Mouse (Mus musculus): ENCODE results near the gene Hoxa3. TPM values are rescaled to one million over a fixed set of nuclear protein-coding genes. Genes with fewer than 3 reads are reported as not detected.

Hoxa3 gene
- polyA plus RNA-seq, 1 experiment from 2014 or later = not detected

GRCm38 (mm10) chr6:52182793-52183192 lies 30.3 kb downstream of the Hoxa3 start:
- no peak for ATAC-seq
- Histone ChIP-seq H3K4me1 (replicated peaks; ENCODE audit: control insufficient read depth, insufficient read depth, low read length) (no peaks in the 10 kb centered on the region), H3K27ac (ENCODE audit: low read length) (no peak overlapping the region), H3K4me3 (replicated peaks; ENCODE audit: low read length) (no peak overlapping the region), H3K36me3 (ENCODE audit: control insufficient read depth, insufficient read depth) (no peaks in the 10 kb centered on the region), H3K4me2 (ENCODE audit: low read length) (no peak overlapping the region), H3K9ac (replicated peaks; ENCODE audit: low read depth, low read length) (no peak overlapping the region), H3K9me3 (ENCODE audit: control insufficient read depth, low read length) (no peaks in the 10 kb centered on the region; the same call in 1 of the 2 replicates), H3K27me3 (replicated peaks; ENCODE audit: control insufficient read depth, insufficient read depth, low read length) (peaks cover 95% of the 10 kb centered on the region)
- WGBS = 0% methylated on average over 1 of the region's 1 CpGs

DNA sequence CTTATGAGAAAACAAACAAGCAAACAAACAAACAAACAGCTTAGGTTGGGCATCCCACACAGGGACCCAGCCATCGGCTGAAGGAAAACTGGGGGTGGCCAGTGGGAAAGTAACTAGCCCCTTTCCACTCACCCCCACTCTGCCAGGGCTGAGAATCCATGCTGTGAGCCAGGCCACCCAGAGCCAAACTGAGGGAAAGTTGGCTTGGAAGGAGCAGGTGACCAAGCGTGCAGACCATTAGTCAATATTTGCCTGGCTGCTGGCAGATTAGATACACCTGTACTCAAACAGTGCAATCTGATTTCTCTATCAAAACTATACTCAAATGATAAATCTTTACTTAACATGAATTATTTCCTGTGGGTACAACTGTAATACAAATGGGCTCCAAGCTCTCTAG lies 31.1 kb downstream of the Hoxa3 start:
- Histone ChIP-seq H3K27me3 (replicated peaks; ENCODE audit: control insufficient read depth, insufficient read depth, low read length) (peaks cover 94% of the 10 kb centered on the region), H3K27ac (ENCODE audit: low read length) (no peak overlapping the region), H3K9me3 (ENCODE audit: control insufficient read depth, low read length) (no peaks in the 10 kb centered on the region; the same call in 1 of the 2 replicates), H3K9ac (replicated peaks; ENCODE audit: low read depth, low read length) (no peak overlapping the region), H3K4me1 (replicated peaks; ENCODE audit: control insufficient read depth, insufficient read depth, low read length) (no peaks in the 10 kb centered on the region), H3K4me2 (ENCODE audit: low read length) (no peak overlapping the region), H3K36me3 (ENCODE audit: control insufficient read depth, insufficient read depth) (no peaks in the 10 kb centered on the region), H3K4me3 (replicated peaks; ENCODE audit: low read length) (no peak overlapping the region)
- ATAC-seq = no peak
- 10% methylated on average over 2 of the region's 2 CpGs for WGBS

- no peak overlapping the region for H3K4me3 ChIP-seq (replicated peaks; ENCODE audit: low read length)
- H3K9me3 ChIP-seq (ENCODE audit: control insufficient read depth, low read length) = no peaks in the 10 kb centered on the region
- 5% methylated on average over 3 of the region's 3 CpGs for WGBS
- H3K4me1 ChIP-seq (replicated peaks; ENCODE audit: control insufficient read depth, insufficient read depth, low read length) = no peaks in the 10 kb centered on the region
- no peak overlapping the region for H3K4me2 ChIP-seq (ENCODE audit: low read length)
- H3K27me3 ChIP-seq (replicated peaks; ENCODE audit: control insufficient read depth, insufficient read depth, low read length) = peaks cover 93% of the 10 kb centered on the region
- no peak overlapping the region for H3K9ac ChIP-seq (replicated peaks; ENCODE audit: low read depth, low read length)
- no peaks in the 10 kb centered on the region for H3K36me3 ChIP-seq (ENCODE audit: control insufficient read depth, insufficient read depth)
- no peak for ATAC-seq
- no peak overlapping the region for H3K27ac ChIP-seq (ENCODE audit: low read length)
Measured at GRCm38 (mm10) chr6:52180726-52181125, 32.4 kb downstream of the Hoxa3 start.

- no peaks in the 10 kb centered on the region for H3K9me3 ChIP-seq (ENCODE audit: control insufficient read depth, low read length)
- H3K27ac ChIP-seq (ENCODE audit: low read length) = no peak overlapping the region
- no peak overlapping the region for H3K4me2 ChIP-seq (ENCODE audit: low read length)
- H3K36me3 ChIP-seq (ENCODE audit: control insufficient read depth, insufficient read depth) = no peaks in the 10 kb centered on the region
- peaks cover 91% of the 10 kb centered on the region for H3K27me3 ChIP-seq (replicated peaks; ENCODE audit: control insufficient read depth, insufficient read depth, low read length)
- H3K4me1 ChIP-seq (replicated peaks; ENCODE audit: control insufficient read depth, insufficient read depth, low read length) = no peaks in the 10 kb centered on the region
- ATAC-seq = no peak
- H3K4me3 ChIP-seq (replicated peaks; ENCODE audit: low read length) = no peak overlapping the region
- 2% methylated on average over 11 of the region's 11 CpGs for WGBS
- H3K9ac ChIP-seq (replicated peaks; ENCODE audit: low read depth, low read length) = no peak overlapping the region
Measured at GRCm38 (mm10) chr6:52180213-52180710, 32.9 kb downstream of the Hoxa3 start.

DNA sequence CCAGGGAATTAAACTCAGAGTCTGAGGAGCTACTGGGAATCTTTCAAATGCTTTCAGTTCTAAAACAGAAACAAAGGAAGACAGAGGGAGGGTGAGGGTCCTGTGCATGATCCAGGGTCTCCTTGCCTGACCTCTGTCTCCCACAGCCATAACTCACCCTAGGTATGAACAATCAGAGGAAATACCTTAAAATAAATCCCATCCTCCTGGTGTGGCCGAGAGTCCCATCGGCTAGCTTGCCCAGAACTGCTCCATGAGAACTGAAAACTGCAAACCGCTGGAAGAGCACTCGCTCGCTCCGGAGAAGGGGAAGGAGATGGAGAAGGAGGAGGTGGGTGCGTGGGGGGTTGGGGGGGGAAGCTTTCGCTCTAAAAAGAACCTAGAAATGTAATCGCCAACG lies 33.4 kb downstream of the Hoxa3 start:
- no peaks in the 10 kb centered on the region for H3K4me1 ChIP-seq (replicated peaks; ENCODE audit: control insufficient read depth, insufficient read depth, low read length)
- H3K4me2 ChIP-seq (ENCODE audit: low read length) = no peak overlapping the region
- H3K27me3 ChIP-seq (replicated peaks; ENCODE audit: control insufficient read depth, insufficient read depth, low read length) = peaks cover 92% of the 10 kb centered on the region
- H3K4me3 ChIP-seq (replicated peaks; ENCODE audit: low read length) = no peak overlapping the region
- no peaks in the 10 kb centered on the region for H3K36me3 ChIP-seq (ENCODE audit: control insufficient read depth, insufficient read depth)
- H3K9me3 ChIP-seq (ENCODE audit: control insufficient read depth, low read length) = no peaks in the 10 kb centered on the region
- no peak overlapping the region for H3K27ac ChIP-seq (ENCODE audit: low read length)
- WGBS = 1% methylated on average over 10 of the region's 10 CpGs
- ATAC-seq = no peak
- H3K9ac ChIP-seq (replicated peaks; ENCODE audit: low read depth, low read length) = no peak overlapping the region

GRCm38 (mm10) chr6:52178918-52179665 lies 34.0 kb downstream of the Hoxa3 start:
- Histone ChIP-seq H3K27ac (ENCODE audit: low read length) (no peak overlapping the region), H3K4me1 (replicated peaks; ENCODE audit: control insufficient read depth, insufficient read depth, low read length) (no peaks in the 10 kb centered on the region), H3K4me2 (ENCODE audit: low read length) (no peak overlapping the region), H3K27me3 (replicated peaks; ENCODE audit: control insufficient read depth, insufficient read depth, low read length) (peaks cover 89% of the 10 kb centered on the region), H3K9me3 (ENCODE audit: control insufficient read depth, low read length) (no peaks in the 10 kb centered on the region), H3K4me3 (replicated peaks; ENCODE audit: low read length) (no peak overlapping the region), H3K9ac (replicated peaks; ENCODE audit: low read depth, low read length) (no peak overlapping the region), H3K36me3 (ENCODE audit: control insufficient read depth, insufficient read depth) (no peaks in the 10 kb centered on the region)
- under 1% methylated on average over 4 of the region's 4 CpGs for WGBS
- ATAC-seq = no peak

DNA sequence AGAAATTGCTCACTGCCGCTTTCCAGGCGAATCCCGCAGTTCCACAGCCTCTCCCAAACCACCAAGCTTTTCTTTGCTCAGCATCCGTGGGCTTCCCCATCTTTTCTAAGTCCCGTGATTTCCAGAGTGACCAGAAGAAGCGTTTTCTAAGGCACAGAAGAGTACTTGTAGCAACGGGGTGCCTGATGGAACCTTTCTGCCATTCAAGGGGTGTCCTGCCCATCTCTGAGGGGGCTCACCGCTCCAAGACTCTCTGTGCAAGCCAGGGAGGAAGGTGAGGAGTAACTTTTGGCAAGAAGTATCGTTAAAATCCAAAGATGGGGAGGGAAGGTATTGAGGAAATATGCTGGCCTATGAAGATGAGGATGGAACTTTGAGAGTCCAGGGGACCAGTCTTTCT lies 35.3 kb downstream of the Hoxa3 start:
- Histone ChIP-seq H3K4me1 (replicated peaks; ENCODE audit: control insufficient read depth, insufficient read depth, low read length) (no peaks in the 10 kb centered on the region), H3K36me3 (ENCODE audit: control insufficient read depth, insufficient read depth) (no peaks in the 10 kb centered on the region), H3K27me3 (replicated peaks; ENCODE audit: control insufficient read depth, insufficient read depth, low read length) (peaks cover 88% of the 10 kb centered on the region), H3K27ac (ENCODE audit: low read length) (no peak overlapping the region), H3K4me3 (replicated peaks; ENCODE audit: low read length) (no peak overlapping the region), H3K4me2 (ENCODE audit: low read length) (no peak overlapping the region), H3K9ac (replicated peaks; ENCODE audit: low read depth, low read length) (no peak overlapping the region), H3K9me3 (ENCODE audit: control insufficient read depth, low read length) (no peaks in the 10 kb centered on the region)
- 1% methylated on average over 9 of the region's 9 CpGs for WGBS
- no peak for ATAC-seq

GRCm38 (mm10) chr6:52177061-52177735 lies 35.9 kb downstream of the Hoxa3 start, which contains the start of gene 5730596B20Rik:
5730596B20Rik (plus strand) TSS chr6:52177498.
- Histone ChIP-seq H3K9ac (replicated peaks; ENCODE audit: low read depth, low read length) (no peak within 1 kb of the TSS), H3K4me1 (replicated peaks; ENCODE audit: control insufficient read depth, insufficient read depth, low read length) (0 out of 2 replicates have a peak, but pooled peaks cover 3% of the 10 kb centered on the region), H3K4me3 (replicated peaks; ENCODE audit: low read length) (no peak within 1 kb of the TSS), H3K27ac (ENCODE audit: low read length) (no peak within 1 kb of the TSS), H3K9me3 (ENCODE audit: control insufficient read depth, low read length) (no peaks in the 10 kb centered on the region), H3K36me3 (ENCODE audit: control insufficient read depth, insufficient read depth) (no peaks in the 10 kb centered on the region), H3K27me3 (replicated peaks; ENCODE audit: control insufficient read depth, insufficient read depth, low read length) (peaks cover 88% of the 10 kb centered on the region), H3K4me2 (ENCODE audit: low read length) (no peak within 1 kb of the TSS)
- under 1% methylated on average over 36 of the region's 36 CpGs for WGBS
- ATAC-seq = no peak

GRCm38 (mm10) chr6:52176391-52176790 lies 36.7 kb downstream of the Hoxa3 start:
- 3% methylated on average over 6 of the region's 6 CpGs for WGBS
- H3K9ac ChIP-seq (replicated peaks; ENCODE audit: low read depth, low read length) = no peak overlapping the region
- H3K27ac ChIP-seq (ENCODE audit: low read length) = no peak overlapping the region
- no peaks in the 10 kb centered on the region for H3K9me3 ChIP-seq (ENCODE audit: control insufficient read depth, low read length)
- no peak overlapping the region for H3K4me2 ChIP-seq (ENCODE audit: low read length)
- no peak for ATAC-seq
- peaks cover 88% of the 10 kb centered on the region for H3K27me3 ChIP-seq (replicated peaks; ENCODE audit: control insufficient read depth, insufficient read depth, low read length)
- no peaks in the 10 kb centered on the region for H3K36me3 ChIP-seq (ENCODE audit: control insufficient read depth, insufficient read depth)
- H3K4me1 ChIP-seq (replicated peaks; ENCODE audit: control insufficient read depth, insufficient read depth, low read length) = 0 out of 2 replicates have a peak, but pooled peaks cover 3% of the 10 kb centered on the region
- H3K4me3 ChIP-seq (replicated peaks; ENCODE audit: low read length) = no peak overlapping the region
